Mouse (Mus musculus) G1E (cell line): ENCODE measurements around the gene Celf1.

ENCODE experiments used
- CTCF ChIP-seq: IDR thresholded peaks from 2 replicates; pipeline ENCODE4 v1.5.1; 2012; ENCODE audit warnings: low read depth, low read length, inconsistent platforms, mixed read lengths
- GATA1 ChIP-seq: IDR thresholded peaks from 2 replicates; pipeline ENCODE4 v1.6.1; 2012; ENCODE audit warnings: borderline replicate concordance, low read length, inconsistent platforms, mixed read lengths
- GATA2 ChIP-seq: IDR thresholded peaks from 2 replicates; pipeline ENCODE4 v1.6.1; 2012; ENCODE audit warnings: low read depth, low read length, inconsistent platforms, borderline replicate concordance
- POLR2AphosphoS5 ChIP-seq: IDR thresholded peaks from 2 replicates; pipeline ENCODE4 v1.6.1; 2012; ENCODE audit warnings: low read depth, low read length, inconsistent platforms; ENCODE audit not compliant: insufficient replicate concordance
- TAL1 ChIP-seq: conservative IDR thresholded peaks from 2 replicates; pipeline ENCODE4 v1.6.1; 2012; ENCODE audit warnings: low read depth, low read length, inconsistent platforms, mixed read lengths

- TF ChIP-seq CTCF (no peak), TAL1 (no peak), GATA1 (no peak), POLR2AphosphoS5 (no peak), GATA2 (no peak)
Measured at GRCm38 (mm10) chr2:90977291-90977690, 37.1 kb downstream of the Celf1 start.
